Mouse (Mus musculus) erythroblast, embryonic 14.5 days (primary cell): ENCODE data around the gene Gas7. TPM values are rescaled to one million over a fixed set of nuclear protein-coding genes. Genes with fewer than 3 reads are reported as not detected.

ENCODE experiments used
- H3K27me3 ChIP-seq: 2 replicates; pipeline ENCODE4 v1.6.1; 2012; ENCODE audit warnings: inconsistent platforms; ENCODE audit not compliant: control insufficient read depth
- H3K36me3 ChIP-seq: 2 replicates; pipeline ENCODE4 v1.6.1; 2012; ENCODE audit warnings: mild to moderate bottlenecking, inconsistent platforms; ENCODE audit not compliant: control insufficient read depth
- H3K4me1 ChIP-seq: 2 replicates; pipeline ENCODE4 v1.6.1; 2012; ENCODE audit warnings: inconsistent platforms; ENCODE audit not compliant: control insufficient read depth
- H3K4me3 ChIP-seq: replicated peaks from 2 replicates; pipeline ENCODE3; 2012; ENCODE audit warnings: moderate library complexity, mild to moderate bottlenecking, inconsistent platforms
- H3K9me3 ChIP-seq: 2 replicates; pipeline ENCODE4 v1.6.1; 2012; ENCODE audit warnings: low read length, inconsistent platforms, mixed read lengths; ENCODE audit not compliant: control insufficient read depth
- GATA1 ChIP-seq: IDR thresholded peaks from 2 replicates; pipeline ENCODE4 v1.6.1; 2012; ENCODE audit warnings: low read length, inconsistent platforms, mixed read lengths
- TAL1 ChIP-seq: IDR thresholded peaks from 3 replicates; pipeline ENCODE4 v1.6.1; 2012; ENCODE audit warnings: low read length, inconsistent platforms, mixed read lengths
- polyA plus RNA-seq: library from polyadenylated mRNA; stranded (reverse); fragments of >175 nt; gene quantifications from 2 replicates; pipeline ENCODE4 v1.2.3, GENCODE M21; 2012

Gas7 gene
- polyA plus RNA-seq, 1 experiment, result 0.01 TPM

DNA sequence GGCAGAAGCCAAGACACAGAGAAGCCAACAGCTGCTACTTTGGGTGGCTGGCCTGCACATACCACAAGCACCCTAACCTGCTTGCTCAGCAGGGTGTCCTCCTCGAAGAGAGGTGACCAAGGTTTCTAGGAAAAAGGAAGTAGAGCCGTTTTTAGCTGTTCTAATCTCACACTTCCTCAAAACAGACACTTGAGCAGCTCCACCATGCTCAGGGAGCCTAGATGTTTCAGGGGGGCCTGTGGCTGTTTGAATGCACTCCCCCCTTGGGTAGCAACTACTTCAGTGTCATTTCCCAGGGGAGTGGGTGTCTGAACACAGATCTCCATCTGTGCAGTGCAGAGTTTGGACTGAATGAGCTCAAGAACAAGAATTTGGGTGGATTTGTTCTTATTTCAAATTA, 149.2 kb downstream of the Gas7 start:
- no peaks in the 10 kb centered on the region for H3K4me1 ChIP-seq
- no peak overlapping the region for H3K4me3 ChIP-seq
- TF ChIP-seq GATA1 (no peak), TAL1 (no peak)
- no peaks in the 10 kb centered on the region for H3K36me3 ChIP-seq
- H3K9me3 ChIP-seq, result no peaks in the 10 kb centered on the region
- no peaks in the 10 kb centered on the region for H3K27me3 ChIP-seq

DNA sequence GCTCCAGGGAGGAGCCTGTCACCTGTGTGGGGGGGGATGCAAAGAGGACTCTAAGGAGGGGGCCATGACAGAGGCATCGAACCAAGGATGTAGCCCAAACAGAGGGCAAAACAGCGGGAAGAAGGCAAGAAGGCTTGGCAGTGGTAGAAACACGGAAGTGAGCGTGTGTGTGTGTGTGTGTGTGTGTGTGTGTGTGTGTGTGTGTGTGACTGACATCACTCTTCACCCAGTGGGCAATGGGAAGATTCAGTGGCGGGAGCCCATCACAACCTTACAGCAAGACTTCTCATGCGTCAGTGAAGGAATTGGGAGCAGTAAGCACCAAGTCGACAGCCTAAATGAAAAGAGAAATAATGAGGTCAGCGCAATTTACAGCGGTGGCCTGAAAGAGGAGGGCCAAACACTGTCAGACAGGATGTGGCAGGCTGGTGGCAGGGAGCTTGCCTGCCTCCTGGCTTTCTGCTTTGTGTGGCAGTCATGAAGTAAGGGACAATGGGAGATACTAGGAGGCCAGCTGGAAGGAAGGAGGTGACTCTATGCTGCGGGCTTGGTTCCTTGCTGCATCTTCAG, 153.0 kb downstream of the Gas7 start:
- TF ChIP-seq GATA1, result no peak
- no peak for TF ChIP-seq TAL1
- no peaks in the 10 kb centered on the region for H3K27me3 ChIP-seq
- no peaks in the 10 kb centered on the region for H3K4me1 ChIP-seq
- H3K9me3 ChIP-seq, result no peaks in the 10 kb centered on the region
- no peak overlapping the region for H3K4me3 ChIP-seq
- no peaks in the 10 kb centered on the region for H3K36me3 ChIP-seq

GRCm38 (mm10) chr11:67612158-67612839, 157.1 kb downstream of the Gas7 start:
- H3K4me1 ChIP-seq, result no peaks in the 10 kb centered on the region
- no peak overlapping the region for H3K4me3 ChIP-seq
- H3K27me3 ChIP-seq, result no peaks in the 10 kb centered on the region
- no peaks in the 10 kb centered on the region for H3K36me3 ChIP-seq
- TF ChIP-seq GATA1 (no peak), TAL1 (no peak)
- no peaks in the 10 kb centered on the region for H3K9me3 ChIP-seq

GRCm38 (mm10) chr11:67616557-67617239, 161.5 kb downstream of the Gas7 start:
- Histone ChIP-seq H3K4me3 (no peak overlapping the region), H3K27me3 (no peaks in the 10 kb centered on the region), H3K9me3 (no peaks in the 10 kb centered on the region), H3K4me1 (no peaks in the 10 kb centered on the region), H3K36me3 (no peaks in the 10 kb centered on the region)
- TF ChIP-seq TAL1 (no peak), GATA1 (no peak)

- H3K4me3 ChIP-seq, result no peak overlapping the region
- no peaks in the 10 kb centered on the region for H3K4me1 ChIP-seq
- H3K36me3 ChIP-seq, result no peaks in the 10 kb centered on the region
- no peak for TF ChIP-seq GATA1
- TF ChIP-seq TAL1, result no peak
- H3K9me3 ChIP-seq, result no peaks in the 10 kb centered on the region
- no peaks in the 10 kb centered on the region for H3K27me3 ChIP-seq
Observed at GRCm38 (mm10) chr11:67622340-67622739, 167.1 kb downstream of the Gas7 start.

DNA sequence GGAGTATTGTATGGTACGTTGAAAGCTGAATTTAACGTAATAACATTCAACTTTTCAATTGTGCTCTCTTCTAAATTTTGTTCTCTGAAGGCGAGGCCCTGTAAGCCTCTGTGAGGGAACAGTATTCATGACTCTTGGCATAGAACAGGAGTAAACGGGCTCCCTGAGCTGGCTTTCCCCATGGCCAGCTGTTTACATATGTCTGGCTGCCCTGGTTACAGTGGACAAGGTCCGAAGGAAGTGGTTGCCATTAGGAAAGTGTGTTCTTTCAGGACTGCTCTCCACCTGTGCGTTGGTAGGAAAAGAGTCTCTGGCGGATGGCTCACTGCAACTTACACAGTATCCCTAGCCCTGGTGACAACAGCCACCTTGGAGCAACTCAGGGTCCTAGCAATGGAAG, 171.9 kb downstream of the Gas7 start:
- H3K4me1 ChIP-seq, result no peaks in the 10 kb centered on the region
- H3K4me3 ChIP-seq, result no peak overlapping the region
- H3K9me3 ChIP-seq, result no peaks in the 10 kb centered on the region
- H3K36me3 ChIP-seq, result no peaks in the 10 kb centered on the region
- TF ChIP-seq GATA1, result no peak
- no peaks in the 10 kb centered on the region for H3K27me3 ChIP-seq

DNA sequence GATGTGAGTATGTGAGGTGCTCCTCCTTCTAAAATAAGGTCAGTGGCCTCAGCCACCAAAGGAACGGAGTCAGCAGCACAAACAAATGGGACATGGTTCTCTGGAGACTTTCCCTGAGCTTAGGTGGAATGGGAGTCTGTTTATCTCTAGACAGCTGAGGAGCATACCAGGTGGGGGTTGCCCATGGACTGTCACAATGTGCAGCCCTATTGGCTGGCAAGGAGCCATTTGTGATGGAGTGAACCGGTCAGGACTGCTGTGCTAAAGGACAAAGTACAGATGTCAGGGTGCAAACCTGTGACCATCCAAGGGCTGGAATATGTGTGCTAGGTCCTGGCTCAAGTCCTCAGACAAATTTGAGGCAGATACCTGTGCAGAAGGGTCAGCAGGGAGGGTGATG, 173.3 kb downstream of the Gas7 start:
- no peak overlapping the region for H3K4me3 ChIP-seq
- no peaks in the 10 kb centered on the region for H3K9me3 ChIP-seq
- H3K4me1 ChIP-seq, result no peaks in the 10 kb centered on the region
- TF ChIP-seq TAL1 (no peak), GATA1 (no peak)
- no peaks in the 10 kb centered on the region for H3K36me3 ChIP-seq
- H3K27me3 ChIP-seq, result no peaks in the 10 kb centered on the region

DNA sequence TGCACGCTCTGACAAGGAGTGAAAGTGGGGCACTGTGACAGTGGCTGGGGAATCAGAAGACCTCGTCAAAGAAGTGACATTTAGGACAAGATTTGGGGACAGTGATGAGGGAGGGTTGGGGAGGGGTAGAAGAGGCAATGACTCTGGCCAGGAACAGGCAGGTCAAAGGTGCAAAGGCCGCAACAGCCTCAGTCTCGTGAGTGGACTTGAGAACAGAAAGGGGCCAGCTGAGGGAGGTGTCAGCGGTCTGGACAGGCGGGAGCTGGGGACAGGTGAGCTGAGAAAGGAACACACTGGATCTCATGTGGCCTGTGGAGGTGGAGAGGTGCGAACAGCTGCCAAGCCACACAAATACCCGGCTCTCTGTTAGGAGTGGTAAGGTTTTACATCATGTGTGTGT, 177.7 kb downstream of the Gas7 start:
- TF ChIP-seq GATA1 (no peak), TAL1 (no peak)
- H3K4me3 ChIP-seq, result no peak overlapping the region
- H3K27me3 ChIP-seq, result no peaks in the 10 kb centered on the region
- no peaks in the 10 kb centered on the region for H3K36me3 ChIP-seq
- H3K4me1 ChIP-seq, result no peaks in the 10 kb centered on the region
- no peaks in the 10 kb centered on the region for H3K9me3 ChIP-seq

DNA sequence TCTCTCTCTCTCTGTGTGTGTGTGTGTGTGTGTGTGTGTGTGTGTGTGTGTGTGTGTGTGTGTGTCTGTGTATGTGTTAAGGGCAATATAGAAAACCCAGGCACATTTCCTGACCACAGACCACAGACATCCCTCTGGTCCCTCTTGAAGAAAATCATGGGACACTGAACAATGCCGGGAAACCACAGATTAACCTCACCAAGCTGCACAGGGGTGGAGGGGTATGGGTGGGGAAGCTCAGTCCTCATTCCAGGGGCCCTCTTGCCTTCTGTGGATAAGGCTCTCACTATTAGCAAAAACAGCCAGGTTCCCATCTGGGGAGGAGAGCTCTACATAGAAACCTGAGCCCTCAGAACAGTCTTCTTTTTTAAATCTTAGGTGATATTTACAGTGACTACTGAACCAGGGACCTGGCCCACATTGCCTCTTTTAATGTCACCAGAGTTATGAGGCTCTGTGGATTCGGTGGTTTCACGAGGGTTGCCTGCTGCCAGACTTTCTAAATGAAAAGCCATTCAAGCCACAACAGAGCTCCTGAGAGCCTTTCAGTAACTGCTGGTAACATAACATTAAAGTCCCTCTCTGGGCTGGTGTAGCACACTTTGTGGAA, 178.5 kb downstream of the Gas7 start:
- Histone ChIP-seq H3K4me3 (no peak overlapping the region), H3K4me1 (no peaks in the 10 kb centered on the region), H3K36me3 (no peaks in the 10 kb centered on the region), H3K27me3 (no peaks in the 10 kb centered on the region), H3K9me3 (no peaks in the 10 kb centered on the region)
- TF ChIP-seq GATA1, result no peak

GRCm38 (mm10) chr11:67636201-67636600, 181.0 kb downstream of the Gas7 start:
- no peaks in the 10 kb centered on the region for H3K9me3 ChIP-seq
- H3K4me1 ChIP-seq, result no peaks in the 10 kb centered on the region
- H3K4me3 ChIP-seq, result no peak overlapping the region
- TF ChIP-seq GATA1 (no peak), TAL1 (no peak)
- no peaks in the 10 kb centered on the region for H3K36me3 ChIP-seq
- no peaks in the 10 kb centered on the region for H3K27me3 ChIP-seq
